In the genomic region with DNA sequence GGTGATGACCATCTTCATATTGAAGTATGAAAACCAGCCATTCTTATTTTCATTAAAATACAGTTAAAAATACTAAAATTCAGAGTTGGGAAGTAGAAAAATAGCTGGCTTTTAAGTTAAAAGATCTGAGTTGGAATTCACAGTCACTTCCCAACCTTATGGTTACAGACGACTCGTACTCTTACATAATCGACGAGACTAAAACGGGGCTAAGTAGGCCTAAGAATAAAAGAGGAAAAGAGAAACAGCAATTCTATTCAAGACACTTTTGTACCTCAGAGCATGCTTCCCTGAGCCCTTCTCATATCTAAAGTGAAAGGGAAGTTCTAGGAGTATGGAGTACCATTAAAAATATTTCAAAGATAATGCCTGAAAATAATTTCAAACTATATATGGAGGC, we compare ENCODE assay signal across 28 mouse cellular contexts. TPM values are rescaled to one million over a fixed set of nuclear protein-coding genes. Genes with fewer than 3 reads are reported as not detected.
"Had no signal": no experiment of that assay in that cellular context is flagged by ENCODE, and none has a peak within 500 bp of the region (broad histone marks: within the 10 kb centered on the region; RNA-seq: fewer than 3 reads in every experiment).

No protein-coding gene starts in this region.

- H3K36me3 ChIP-seq: embryonic facial prominence, embryonic 10.5 days; embryonic facial prominence, embryonic 12.5 days; embryonic facial prominence, embryonic 13.5 days; embryonic facial prominence, embryonic 15.5 days; forebrain, embryonic 12.5 days; forebrain, embryonic 15.5 days had no signal

- H3K9ac ChIP-seq: embryonic facial prominence, embryonic 12.5 days; embryonic facial prominence, embryonic 13.5 days; embryonic facial prominence, embryonic 15.5 days; forebrain, embryonic 12.5 days; forebrain, embryonic 13.5 days; forebrain, embryonic 15.5 days; forebrain, postnatal 0 days had no signal

- DNase-seq: cerebellum, adult 2 months; cerebellum, adult 8-10 months; cerebellum, adult 9-10 months; cerebellum, adult 9-11 months; cerebellum, postnatal 14 days; cerebellum, postnatal 36 days; embryo, embryonic 11 days; forebrain, postnatal 0 days; gastrocnemius, adult 2 months; gastrocnemius, postnatal 10 days; gastrocnemius, postnatal 14 days; gastrocnemius, postnatal 25 days; gastrocnemius, postnatal 36 days; heart, adult 11 months; heart, adult 18-20 months; heart, adult 2 months had no signal

- H3K27ac ChIP-seq: embryonic facial prominence, embryonic 10.5 days; embryonic facial prominence, embryonic 12.5 days; embryonic facial prominence, embryonic 13.5 days; embryonic facial prominence, embryonic 15.5 days; forebrain, embryonic 10.5 days; forebrain, embryonic 12.5 days; forebrain, embryonic 13.5 days; forebrain, embryonic 15.5 days; gastrocnemius, adult 2 months; heart, adult 2 months had no signal

- H3K4me3 ChIP-seq: embryonic facial prominence, embryonic 10.5 days; embryonic facial prominence, embryonic 12.5 days; embryonic facial prominence, embryonic 13.5 days; embryonic facial prominence, embryonic 15.5 days; erythroblast, embryonic 14.5 days; forebrain, embryonic 10.5 days; forebrain, embryonic 12.5 days; forebrain, embryonic 13.5 days; forebrain, embryonic 15.5 days; gastrocnemius, adult 2 months; heart, adult 2 months had no signal

- ATAC-seq: forebrain, embryonic 13.5 days; forebrain, embryonic 14.5 days; forebrain, embryonic 15.5 days; forebrain, embryonic 16.5 days; forebrain, postnatal 0 days had no signal

- H3K4me1 ChIP-seq: embryonic facial prominence, embryonic 10.5 days; embryonic facial prominence, embryonic 12.5 days; embryonic facial prominence, embryonic 13.5 days; embryonic facial prominence, embryonic 15.5 days had no signal

- H3K9me3 ChIP-seq: embryonic facial prominence, embryonic 10.5 days; embryonic facial prominence, embryonic 12.5 days; embryonic facial prominence, embryonic 13.5 days; embryonic facial prominence, embryonic 15.5 days; forebrain, embryonic 10.5 days; forebrain, embryonic 12.5 days; forebrain, embryonic 13.5 days; forebrain, embryonic 15.5 days had no signal

- H3K27me3 ChIP-seq: embryonic facial prominence, embryonic 12.5 days; embryonic facial prominence, embryonic 13.5 days; embryonic facial prominence, embryonic 15.5 days; forebrain, embryonic 12.5 days; forebrain, embryonic 13.5 days; forebrain, embryonic 15.5 days had no signal

- H3K4me2 ChIP-seq: embryonic facial prominence, embryonic 12.5 days; embryonic facial prominence, embryonic 13.5 days; embryonic facial prominence, embryonic 15.5 days; forebrain, embryonic 12.5 days; forebrain, embryonic 13.5 days; forebrain, embryonic 15.5 days had no signal

RNA-seq across cellular contexts. Expression of gene BC034090, which starts 53.4 kb away (rescaled TPM):
- total RNA-seq: common myeloid progenitor, adult 5-6 weeks had no signal
- polyA plus RNA-seq: erythroblast, embryonic 14.5 days had no signal
